Mouse (Mus musculus) R1 (cell line): Measurements from ENCODE around the gene Neurl3.

Experiments
- DNase-seq: peaks from one replicate; pipeline ENCODE4 v3.0.0-alpha.2; 2018; ENCODE audit warnings: low read depth, low spot score

Gene Neurl3

DNA sequence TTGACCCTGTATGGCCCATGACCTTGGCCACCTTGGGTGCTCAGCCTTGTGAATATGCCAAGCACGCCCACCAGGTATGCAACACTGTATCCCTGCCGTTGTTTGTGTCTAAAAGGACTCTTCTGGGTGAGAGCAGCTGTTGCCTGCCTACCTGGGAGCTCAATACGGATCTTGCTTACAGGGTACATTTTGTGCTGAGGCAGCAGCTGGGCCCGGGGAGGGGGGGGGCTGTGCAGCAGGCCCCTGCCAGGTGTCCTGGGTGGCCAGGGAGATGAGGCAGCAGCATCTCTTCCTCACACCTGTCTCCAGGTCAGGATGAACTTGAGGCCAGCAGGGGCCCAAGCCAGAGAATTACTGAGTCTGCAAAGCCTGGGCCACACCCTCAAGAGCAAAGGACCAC lies 23.6 kb upstream of the Neurl3 start:
- no peak for DNase-seq

DNA sequence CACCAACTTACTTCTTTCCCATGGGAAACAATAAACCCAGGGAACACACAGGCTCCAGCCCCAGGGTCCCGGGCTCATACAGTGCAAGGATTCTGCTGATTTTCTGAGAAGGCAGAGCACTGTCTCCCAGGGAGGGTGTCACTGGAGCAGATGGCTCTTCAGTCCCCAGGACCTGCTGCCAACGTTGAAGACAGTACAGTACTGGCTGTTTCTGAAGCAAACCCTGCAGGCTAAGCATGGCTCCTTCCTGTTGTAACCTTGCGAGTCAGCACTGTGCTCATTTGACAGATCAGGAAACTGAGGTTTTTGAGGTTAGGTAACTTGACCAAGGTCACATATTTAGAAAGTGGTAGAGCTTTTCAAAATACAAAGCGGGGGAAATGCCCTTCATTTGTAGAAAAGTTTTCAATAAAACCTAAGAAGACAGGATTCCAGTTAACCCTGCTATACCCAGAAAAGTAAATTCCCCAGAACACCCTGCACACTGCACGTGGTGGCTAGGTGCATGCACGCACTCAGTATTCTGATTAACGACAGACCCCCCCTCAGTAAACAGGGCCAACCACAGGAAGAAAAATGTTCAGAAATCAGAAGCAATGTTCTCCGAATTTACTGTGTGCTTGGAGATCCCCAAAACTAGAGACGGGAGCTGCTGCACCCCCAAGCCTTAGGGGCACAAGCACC lies 22.1 kb upstream of the Neurl3 start:
- DNase-seq = no peak

- DNase-seq = no peak
These were observed 19.9 kb upstream of the Neurl3 start for GRCm38 (mm10) chr1:36294402-36294801.

DNA sequence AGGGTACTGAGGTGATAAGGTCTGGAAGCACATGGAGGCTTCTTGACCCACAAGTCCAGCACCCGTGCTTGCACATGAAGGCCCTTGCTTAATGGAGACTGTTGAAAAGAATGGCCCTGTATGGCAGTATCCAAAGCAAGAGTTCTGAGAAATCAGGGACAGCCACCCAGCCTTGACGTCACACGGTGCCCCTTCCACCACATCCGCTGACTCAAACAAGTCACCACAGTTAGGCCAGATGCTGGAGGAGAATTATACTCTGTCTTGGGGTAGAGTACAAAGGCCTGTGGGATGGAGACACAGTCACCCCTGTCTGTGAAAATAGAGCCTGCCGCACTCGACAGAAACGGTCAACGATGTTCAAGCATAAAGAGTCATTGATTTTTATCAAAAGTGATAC lies 19.0 kb upstream of the Neurl3 start:
- no peak for DNase-seq

DNA sequence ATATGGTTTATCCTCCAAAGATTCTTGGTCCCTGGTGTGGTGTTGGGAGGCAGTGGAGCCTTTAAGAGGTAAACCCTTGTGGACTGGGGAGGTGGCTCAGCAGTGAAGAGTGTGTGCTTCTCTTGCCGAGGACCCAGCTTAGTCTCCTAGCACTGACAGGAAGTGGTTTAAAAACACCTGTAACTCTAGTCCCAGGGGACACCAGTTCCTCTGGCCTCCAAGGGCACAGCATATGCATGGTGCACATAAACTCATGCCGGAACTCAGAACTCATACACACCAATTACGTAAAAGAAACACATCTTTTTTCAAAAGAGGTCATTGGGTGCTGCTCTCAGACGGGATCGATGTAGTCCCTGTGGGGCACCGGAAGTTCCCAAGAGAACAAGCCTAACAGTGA lies 7.4 kb upstream of the Neurl3 start:
- DNase-seq = no peak

DNA sequence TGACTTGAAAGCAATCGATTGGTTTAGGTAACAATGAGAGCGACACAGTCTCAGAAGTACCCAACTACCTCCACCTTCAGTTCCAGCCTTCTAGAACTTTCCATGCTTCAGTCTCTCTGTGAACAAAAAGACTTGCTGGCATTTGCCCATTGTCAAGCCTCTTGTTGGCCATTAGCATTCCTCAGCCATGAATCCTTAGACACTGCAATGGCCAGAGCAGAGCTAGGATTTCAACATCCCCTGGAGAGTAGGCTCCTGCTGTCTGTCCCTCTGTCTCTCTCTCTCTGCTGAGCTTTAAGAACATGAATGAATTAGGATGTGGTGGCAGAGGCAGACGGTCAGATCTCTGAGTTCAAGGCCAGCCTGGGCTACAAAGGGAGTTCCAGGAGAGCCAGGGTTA lies 6.5 kb upstream of the Neurl3 start:
- no peak for DNase-seq

DNA sequence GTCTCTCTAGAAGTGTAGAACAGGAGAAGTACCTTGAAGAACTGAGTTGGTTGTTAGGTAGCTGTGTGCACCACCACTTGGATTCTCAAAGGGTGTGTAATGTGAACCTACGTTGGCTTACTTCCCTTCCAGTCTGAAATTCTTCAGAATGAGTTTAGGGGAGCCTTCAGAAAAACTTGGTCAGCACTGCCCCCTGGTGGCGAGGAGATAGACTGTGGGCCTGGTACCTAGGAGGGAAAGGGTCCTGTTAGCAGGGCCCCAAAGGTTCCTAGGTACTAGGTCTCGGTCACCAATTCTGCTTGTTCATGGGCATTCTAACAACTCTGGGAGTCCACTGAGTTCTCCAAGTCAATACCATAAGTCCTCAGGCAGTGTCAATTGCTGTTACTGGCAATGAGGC lies 4.7 kb upstream of the Neurl3 start:
- peak; percentile 78 for DNase-seq

DNA sequence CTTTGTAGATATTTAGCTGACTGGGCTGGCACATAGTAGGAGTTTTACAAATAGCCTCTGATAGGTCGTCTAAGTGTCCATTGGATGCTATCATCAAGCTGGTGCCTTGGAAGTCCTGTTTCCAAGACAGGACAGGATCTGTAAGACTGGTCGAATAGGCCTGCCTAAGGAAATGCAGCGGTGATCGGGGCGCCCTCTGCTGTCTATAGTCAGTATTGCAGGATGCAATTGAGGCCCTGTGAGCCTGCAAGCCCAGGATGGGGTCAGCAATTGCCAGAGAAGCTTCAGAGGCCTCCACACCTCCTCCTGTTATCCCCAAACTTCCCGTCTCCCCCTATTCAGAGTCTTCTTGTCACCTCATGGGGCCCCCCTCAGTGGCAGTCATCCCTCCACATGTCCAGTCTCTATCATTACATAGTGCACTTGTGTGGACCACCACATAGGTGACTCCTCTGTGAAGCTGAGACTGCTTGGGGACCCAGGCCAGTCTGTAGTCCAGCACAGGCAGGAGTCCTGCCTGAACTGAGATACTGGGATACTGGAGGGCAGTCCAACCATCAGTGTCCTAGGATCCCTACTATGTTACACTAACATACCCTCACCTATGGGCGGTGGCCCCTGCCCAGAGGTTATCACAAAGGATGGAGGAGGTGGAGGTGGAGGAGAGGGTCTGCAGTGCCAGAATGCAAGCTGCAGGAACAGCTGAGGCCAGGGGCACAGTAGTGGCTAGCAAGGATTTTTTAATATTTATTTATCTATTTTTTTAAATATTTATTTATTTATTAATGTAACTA lies 3.0 kb upstream of the Neurl3 start:
- peak; percentile 78 for DNase-seq

DNA sequence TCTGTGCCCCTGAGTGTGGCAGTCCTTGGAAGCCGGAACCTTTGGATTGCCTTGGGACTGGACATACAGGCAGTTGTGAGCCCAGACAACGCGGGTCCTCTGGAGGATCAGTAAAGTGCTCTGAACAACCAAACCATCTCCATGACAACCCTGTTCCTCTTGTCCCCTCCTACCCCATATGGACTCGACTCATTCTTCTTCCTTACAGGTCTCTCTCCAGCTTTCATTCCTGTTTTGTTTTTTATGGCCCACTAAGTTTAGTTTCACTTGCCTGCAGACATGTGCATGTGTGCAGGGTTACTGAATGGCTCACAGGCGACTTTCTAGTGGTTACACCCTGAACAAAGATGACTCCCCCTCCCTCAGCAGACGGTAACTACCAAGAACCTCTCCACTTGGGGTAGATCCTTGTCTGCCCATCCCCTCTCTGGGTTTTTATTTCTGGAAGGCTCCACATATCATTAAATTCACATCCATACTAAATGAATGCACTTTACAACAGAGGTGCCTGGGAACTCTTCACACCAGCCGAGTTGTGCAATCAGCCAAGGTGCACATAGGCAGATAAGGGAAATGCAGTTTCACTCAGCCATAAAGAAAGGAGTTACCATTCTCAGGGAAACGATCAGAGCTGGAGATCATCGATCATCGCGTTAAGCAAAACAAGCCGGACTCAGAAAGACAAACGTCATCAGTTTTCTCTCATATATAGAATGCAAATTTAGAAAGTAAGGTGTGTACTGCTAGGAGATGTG lies 1.3 kb upstream of the Neurl3 start:
- DNase-seq = no peak

GRCm38 (mm10) chr1:36273288-36273687 lies 1.2 kb downstream of the Neurl3 start:
- DNase-seq = peak; percentile 8

DNA sequence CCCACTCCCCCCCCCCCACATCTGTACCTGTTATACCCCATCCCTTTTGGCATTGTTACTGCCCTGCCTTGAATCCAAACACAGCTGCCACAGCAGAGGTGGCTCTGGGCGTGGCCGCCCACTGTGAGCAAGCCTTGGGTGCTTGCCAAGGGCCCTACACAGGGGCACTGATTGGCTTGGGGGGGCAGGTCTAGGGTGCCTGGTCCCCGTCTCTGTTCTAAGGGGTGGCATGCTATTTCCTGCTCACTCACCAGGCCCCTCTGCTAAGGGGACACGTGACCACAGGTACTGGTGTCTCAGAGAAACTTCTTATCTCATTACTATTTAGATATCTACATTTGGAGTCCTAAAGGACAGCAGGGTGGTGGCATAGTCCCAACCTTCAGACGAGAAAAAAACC lies 1.9 kb downstream of the Neurl3 start:
- no peak for DNase-seq

GRCm38 (mm10) chr1:36271516-36272230 lies 2.8 kb downstream of the Neurl3 start:
- DNase-seq = no peak

GRCm38 (mm10) chr1:36270666-36271065 lies 3.8 kb downstream of the Neurl3 start:
- DNase-seq = no peak

- DNase-seq = peak; percentile 29
These were observed 5.2 kb downstream of the Neurl3 start for GRCm38 (mm10) chr1:36269121-36269795.

DNA sequence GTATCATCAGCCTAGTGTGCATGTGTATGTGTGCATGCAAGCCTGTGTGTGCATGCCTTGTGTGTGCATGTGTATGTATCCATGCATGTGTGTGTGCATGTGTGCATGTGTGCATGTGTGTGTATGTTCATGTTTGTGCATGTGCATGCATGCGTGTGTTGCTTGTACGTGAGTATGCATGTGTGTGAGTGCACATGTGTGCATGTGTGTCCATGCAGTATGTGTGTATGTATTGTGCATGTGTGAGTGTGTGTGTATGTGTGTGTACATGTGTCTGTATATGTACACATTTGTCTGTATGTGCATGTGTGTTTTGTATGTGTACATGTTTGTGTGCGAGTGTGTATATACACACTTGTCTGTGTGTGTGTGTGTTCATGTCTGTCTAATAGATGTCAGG lies 6.9 kb downstream of the Neurl3 start:
- no peak for DNase-seq

- DNase-seq = no peak
These were observed 8.2 kb downstream of the Neurl3 start for GRCm38 (mm10) chr1:36266293-36266692.

DNA sequence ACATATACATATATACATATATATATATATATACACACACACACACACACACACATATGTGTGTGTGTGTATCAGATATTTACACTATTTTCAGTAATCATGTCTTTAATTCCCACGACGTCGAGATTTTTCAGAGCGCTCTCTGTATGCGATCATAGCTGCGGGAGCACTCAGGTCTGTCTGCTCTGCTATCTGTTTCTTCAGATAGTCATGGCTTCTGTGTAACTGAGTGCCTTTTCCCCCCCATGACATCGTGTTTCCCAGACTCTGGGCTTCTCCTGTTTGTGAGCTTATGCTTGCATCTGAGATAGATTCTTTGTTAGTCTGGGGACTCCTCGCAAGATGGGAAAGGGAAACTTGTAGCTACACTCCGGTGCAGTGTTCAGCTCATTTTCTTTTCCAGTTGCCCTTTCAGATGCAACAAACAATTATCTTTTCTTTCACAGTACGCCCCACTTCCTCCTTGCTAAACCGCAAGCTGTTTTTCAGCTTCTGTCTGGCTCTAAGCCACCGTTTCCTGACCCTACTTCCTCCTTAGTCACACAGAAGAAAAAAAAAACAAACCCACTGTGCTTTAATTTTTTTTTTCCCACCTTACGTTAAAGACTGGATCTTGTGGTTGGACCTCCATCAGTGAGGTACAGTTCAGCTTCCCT lies 10.5 kb downstream of the Neurl3 start:
- no peak for DNase-seq

DNA sequence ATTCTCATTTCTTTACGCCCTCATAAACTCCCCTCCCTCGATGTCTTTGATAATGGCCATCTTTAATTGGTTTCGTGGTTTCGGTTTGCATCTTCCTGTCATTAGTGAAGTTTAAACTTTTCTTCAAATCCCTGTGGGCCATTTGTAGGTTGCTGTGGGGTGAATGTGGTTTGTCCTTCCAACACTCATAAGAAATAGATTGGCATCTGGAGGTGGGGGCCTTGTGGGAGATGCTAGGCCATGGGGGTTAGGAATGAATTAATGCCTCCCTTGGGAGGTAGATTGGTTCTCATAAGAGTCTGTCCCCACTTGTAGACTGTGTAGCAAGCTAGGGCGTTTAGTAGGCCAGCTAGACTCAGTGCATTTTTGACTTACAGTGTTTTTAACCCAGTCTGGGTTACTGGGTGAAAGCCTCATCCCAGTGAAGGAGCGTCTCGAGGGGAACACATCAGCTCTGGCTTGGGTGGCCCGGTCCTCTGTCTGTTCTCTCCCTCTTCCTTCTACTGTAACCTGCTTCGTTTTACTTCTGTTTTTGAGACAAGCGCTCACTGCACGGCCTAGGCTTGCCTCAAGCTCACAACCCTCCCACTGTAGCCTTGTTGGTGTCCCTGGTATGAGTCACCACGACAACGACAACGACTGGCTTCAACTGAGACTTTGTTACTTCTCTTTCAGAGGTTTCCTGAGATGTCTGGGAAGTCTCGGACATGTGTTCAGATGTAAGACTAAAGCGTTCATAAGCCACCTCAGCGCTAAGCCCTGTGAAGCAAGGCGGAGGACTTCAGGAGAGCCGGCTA lies 12.6 kb downstream of the Neurl3 start:
- no peak for DNase-seq

DNA sequence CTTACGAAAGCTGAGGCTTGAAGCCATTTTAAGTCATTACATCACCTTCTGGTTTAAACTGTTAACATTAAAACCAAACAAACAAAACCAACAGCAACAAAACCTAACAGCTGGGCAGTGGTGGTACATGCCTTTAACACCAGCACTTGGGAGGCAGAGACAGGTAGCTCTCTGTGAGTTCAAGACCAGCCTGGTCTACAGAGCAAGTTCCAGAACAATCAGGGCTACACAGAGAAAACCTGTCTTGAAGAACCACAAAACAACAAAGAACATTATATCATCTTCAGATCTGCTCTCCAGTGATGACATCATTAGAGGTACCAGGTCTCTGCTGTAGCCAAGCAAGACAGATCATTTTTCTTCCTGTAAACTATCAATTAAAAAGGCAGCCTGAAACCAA lies 14.1 kb downstream of the Neurl3 start:
- DNase-seq = no peak

GRCm38 (mm10) chr1:36259281-36259680 lies 15.2 kb downstream of the Neurl3 start:
- DNase-seq = no peak
